Mouse (Mus musculus) bone marrow macrophage, adult 2 months (primary cell): ENCODE measurements around the gene Zfp280d. TPM values are rescaled to one million over a fixed set of nuclear protein-coding genes. Genes with fewer than 3 reads are reported as not detected.

Source experiments
- H3K27ac ChIP-seq: 2 replicates; pipeline ENCODE4 v1.5.1; 2012; ENCODE audit warnings: low read depth, low read length; ENCODE audit not compliant: insufficient read depth
- H3K4me1 ChIP-seq: 2 replicates; pipeline ENCODE4 v1.6.1; 2012; ENCODE audit warnings: low read length; ENCODE audit not compliant: control insufficient read depth, insufficient read depth
- H3K4me3 ChIP-seq: 2 replicates; pipeline ENCODE4 v1.5.1; 2012; ENCODE audit warnings: mild to moderate bottlenecking, low read length, moderate library complexity; ENCODE audit not compliant: insufficient read depth
- CTCF ChIP-seq: IDR thresholded peaks from 2 replicates; pipeline ENCODE4 v1.5.1; 2012; ENCODE audit warnings: low read depth, mild to moderate bottlenecking, low read length, moderate library complexity
- POLR2A ChIP-seq: IDR thresholded peaks from 2 replicates; pipeline ENCODE4 v1.6.1; 2012; ENCODE audit warnings: mild to moderate bottlenecking, low read depth, low read length, borderline replicate concordance
- polyA plus RNA-seq: library from polyadenylated mRNA; stranded (reverse); fragments of >200 nt; gene quantifications from 2 replicates; pipeline ENCODE4 v1.2.4, GENCODE M21; 2012; ENCODE audit not compliant: missing spikeins, insufficient read depth, insufficient read length

The Zfp280d gene
- polyA plus RNA-seq, 1 experiment, result 19.2 TPM

- TF ChIP-seq CTCF (no peak), POLR2A (no peak)
- H3K4me3 ChIP-seq, result peak overlapping the region; percentile 98
- H3K27ac ChIP-seq, result no peak overlapping the region
- peaks cover 9% of the 10 kb centered on the region; the same call in 1 of the 2 replicates for H3K4me1 ChIP-seq
Measured at GRCm38 (mm10) chr9:72275979-72276500, 1.4 kb downstream of the Zfp280d start.

- H3K27ac ChIP-seq, result no peak overlapping the region
- no peak for TF ChIP-seq POLR2A
- TF ChIP-seq CTCF, result no peak
Measured at GRCm38 (mm10) chr9:72276941-72277340, 2.3 kb downstream of the Zfp280d start.

GRCm38 (mm10) chr9:72279943-72280342 is 5.3 kb downstream of the Zfp280d start:
- H3K4me3 ChIP-seq, result no peak overlapping the region
- no peak overlapping the region for H3K27ac ChIP-seq
- TF ChIP-seq POLR2A (no peak), CTCF (no peak)

More at GRCm38 (mm10) chr9:72276941-72277340, 2.3 kb downstream of the Zfp280d start:
- Histone ChIP-seq H3K4me1 (peaks cover 9% of the 10 kb centered on the region; the same call in 1 of the 2 replicates), H3K4me3 (no peak overlapping the region)

GRCm38 (mm10) chr9:72287696-72288095 is 13.0 kb downstream of the Zfp280d start:
- TF ChIP-seq POLR2A, result no peak
- no peak for TF ChIP-seq CTCF
- no peak overlapping the region for H3K4me3 ChIP-seq
- H3K4me1 ChIP-seq, result peaks cover 23% of the 10 kb centered on the region
- H3K27ac ChIP-seq, result no peak overlapping the region

More at GRCm38 (mm10) chr9:72279943-72280342, 5.3 kb downstream of the Zfp280d start:
- peaks cover 7% of the 10 kb centered on the region; the same call in 1 of the 2 replicates for H3K4me1 ChIP-seq

- Histone ChIP-seq H3K27ac (no peak overlapping the region), H3K4me3 (no peak overlapping the region), H3K4me1 (peaks cover 23% of the 10 kb centered on the region)
- no peak for TF ChIP-seq POLR2A
- TF ChIP-seq CTCF, result no peak
Measured at GRCm38 (mm10) chr9:72288210-72288609, 13.6 kb downstream of the Zfp280d start.

GRCm38 (mm10) chr9:72289094-72289493 is 14.4 kb downstream of the Zfp280d start:
- TF ChIP-seq CTCF (no peak), POLR2A (no peak)
- H3K4me3 ChIP-seq, result no peak overlapping the region

GRCm38 (mm10) chr9:72294076-72294475 is 19.4 kb downstream of the Zfp280d start:
- no peak for TF ChIP-seq POLR2A
- no peak for TF ChIP-seq CTCF
- H3K27ac ChIP-seq, result no peak overlapping the region
- no peak overlapping the region for H3K4me3 ChIP-seq
- peaks cover 4% of the 10 kb centered on the region for H3K4me1 ChIP-seq

More at GRCm38 (mm10) chr9:72289094-72289493, 14.4 kb downstream of the Zfp280d start:
- no peak overlapping the region for H3K27ac ChIP-seq
- peaks cover 23% of the 10 kb centered on the region for H3K4me1 ChIP-seq

GRCm38 (mm10) chr9:72309765-72310164 is 35.1 kb downstream of the Zfp280d start:
- TF ChIP-seq CTCF, result no peak
- TF ChIP-seq POLR2A, result no peak
- no peak overlapping the region for H3K27ac ChIP-seq
- H3K4me3 ChIP-seq, result no peak overlapping the region
- H3K4me1 ChIP-seq, result no peaks in the 10 kb centered on the region

- Histone ChIP-seq H3K4me1 (no peaks in the 10 kb centered on the region), H3K4me3 (no peak overlapping the region), H3K27ac (no peak overlapping the region)
- TF ChIP-seq CTCF (no peak), POLR2A (no peak)
Measured at GRCm38 (mm10) chr9:72333221-72333620, 58.6 kb downstream of the Zfp280d start.

- H3K4me3 ChIP-seq, result no peak overlapping the region
- no peaks in the 10 kb centered on the region for H3K4me1 ChIP-seq
- H3K27ac ChIP-seq, result no peak overlapping the region
- no peak for TF ChIP-seq CTCF
- no peak for TF ChIP-seq POLR2A
Measured at GRCm38 (mm10) chr9:72336069-72336468, 61.4 kb downstream of the Zfp280d start.
